Mouse (Mus musculus) 416B (cell line): Measurements from ENCODE around the gene Kmt2c.

Experiments
- DNase-seq: peaks from one replicate; pipeline ENCODE4 v3.0.0; 2011; ENCODE audit warnings: low read depth

Gene Kmt2c

GRCm38 (mm10) chr5:25222752-25223702, 275.6 kb downstream of the Kmt2c start, which contains the start of gene E130116L18Rik:
Gene E130116L18Rik, minus strand, starts transcription at chr5:25223153.
- DNase-seq, result no peak
